Mouse (Mus musculus) embryo, embryonic 11.5 days (tissue): ENCODE measurements at regions not wholly inside any gene's neighbourhood (a gene's known extent, or its start where the extent isn't known, plus 50 kb on each side); places are given as distances from the start of the nearest gene placed in this dataset.
"Not testable (repeated sequence)": the region's sequence is repeated elsewhere in the genome, so short reads cannot be mapped to it uniquely, and the experiment has no call there.

Experiments
- DNase-seq: peaks from one replicate; pipeline ENCODE4 v3.0.0-alpha.2; 2012; ENCODE audit warnings: low read depth, low spot score

GRCm38 (mm10) chr1:7388627-7389026 is 2580.9 kb downstream of the Gm37988 start:
- no peak for DNase-seq

- no peak for DNase-seq
Observed at GRCm38 (mm10) chr1:7393508-7393907, 2585.8 kb downstream of the Gm37988 start.

GRCm38 (mm10) chr1:7394161-7394560 is 2586.5 kb downstream of the Gm37988 start:
- no peak for DNase-seq

GRCm38 (mm10) chr1:7395527-7395926 is 2587.8 kb downstream of the Gm37988 start:
- no peak for DNase-seq

- DNase-seq: no peak
Observed at GRCm38 (mm10) chr1:7396867-7397806, 2589.4 kb downstream of the Gm37988 start.

GRCm38 (mm10) chr1:7397807-7398446 is 2590.2 kb downstream of the Gm37988 start:
- DNase-seq: peak; percentile 95

- no peak for DNase-seq
Observed at GRCm38 (mm10) chr1:7398678-7399218, 2591.1 kb downstream of the Gm37988 start.

- not testable (repeated sequence) for DNase-seq
Observed at GRCm38 (mm10) chr1:7405651-7406050, 2598.0 kb downstream of the Gm37988 start.

- no peak for DNase-seq
Observed at GRCm38 (mm10) chr1:7414444-7414843, 2606.8 kb downstream of the Gm37988 start.

- DNase-seq: no peak
Observed at GRCm38 (mm10) chr1:7451660-7452155, 2644.0 kb downstream of the Gm37988 start.

GRCm38 (mm10) chr1:7454931-7455330 is 2647.2 kb downstream of the Gm37988 start:
- DNase-seq: no peak

- DNase-seq: no peak
Observed at GRCm38 (mm10) chr1:7457895-7458294, 2650.2 kb downstream of the Gm37988 start.

- no peak for DNase-seq
Observed at GRCm38 (mm10) chr1:7494096-7494495, 2686.4 kb downstream of the Gm37988 start.

GRCm38 (mm10) chr1:7499042-7499441 is 2691.3 kb downstream of the Gm37988 start:
- DNase-seq: no peak

- DNase-seq: no peak
Observed at GRCm38 (mm10) chr1:7502363-7502762, 2694.7 kb downstream of the Gm37988 start.

- DNase-seq: no peak
Observed at GRCm38 (mm10) chr1:7518791-7519190, 2711.1 kb downstream of the Gm37988 start.

GRCm38 (mm10) chr1:7533506-7533905 is 2725.8 kb downstream of the Gm37988 start:
- DNase-seq: no peak

GRCm38 (mm10) chr1:7535191-7535590 is 2727.5 kb downstream of the Gm37988 start:
- no peak for DNase-seq

- peak; percentile 22 for DNase-seq
Observed at GRCm38 (mm10) chr1:7543492-7543891, 2735.8 kb downstream of the Gm37988 start.

- no peak for DNase-seq
Observed at GRCm38 (mm10) chr1:7548261-7548660, 2740.6 kb downstream of the Gm37988 start.

- no peak for DNase-seq
Observed at GRCm38 (mm10) chr1:7574787-7575186, 2767.1 kb downstream of the Gm37988 start.

GRCm38 (mm10) chr1:7586409-7586808 is 2778.7 kb downstream of the Gm37988 start:
- no peak for DNase-seq
